Mouse (Mus musculus) intestine, embryonic 14.5 days (tissue): ENCODE data around the gene Nrsn2. TPM values are rescaled to one million over a fixed set of nuclear protein-coding genes. Genes with fewer than 3 reads are reported as not detected.

ENCODE experiments used
- ATAC-seq: fragments of 200-750 bp; cut with Nextera tagmentation; replicated peaks from 2 replicates; pipeline ENCODE4 v1.8.0; 2017; ENCODE audit warnings: low read depth, moderate number of reproducible peaks, moderate TSS enrichment, moderate library complexity; ENCODE audit not compliant: low FRiP score, low TSS enrichment
- DNase-seq: peaks from one replicate; pipeline ENCODE4 v3.0.0-alpha.2; 2018; ENCODE audit warnings: low spot score
- H3K27ac ChIP-seq: fragments of 300-500 bp; sonication (generic); 2 replicates; pipeline ENCODE4 v1.5.1; 2014; ENCODE audit warnings: low read depth, mild to moderate bottlenecking, control low read depth
- H3K27me3 ChIP-seq: fragments of 300-500 bp; sonication (generic); replicated peaks from 2 replicates; pipeline ENCODE4 v1.6.1; 2014; ENCODE audit warnings: low read length, control low read depth; ENCODE audit not compliant: control insufficient read depth, insufficient read depth
- H3K36me3 ChIP-seq: fragments of 300-500 bp; sonication (generic); 2 replicates; pipeline ENCODE4 v1.6.1; 2014; ENCODE audit warnings: low read length, control low read depth; ENCODE audit not compliant: control insufficient read depth, insufficient read depth
- H3K4me1 ChIP-seq: fragments of 300-500 bp; sonication (generic); replicated peaks from 2 replicates; pipeline ENCODE4 v1.6.1; 2014; ENCODE audit warnings: low read length, control low read depth, mixed read lengths; ENCODE audit not compliant: control insufficient read depth, insufficient read depth
- H3K4me2 ChIP-seq: fragments of 300-500 bp; sonication (generic); 2 replicates; pipeline ENCODE4 v1.6.1; 2014; ENCODE audit warnings: low read length
- H3K4me3 ChIP-seq: fragments of 300-500 bp; sonication (generic); 2 replicates; pipeline ENCODE4 v1.5.1; 2014; ENCODE audit warnings: low read depth, low read length, control low read depth, mixed read lengths
- H3K9ac ChIP-seq: fragments of 300-500 bp; sonication (generic); 2 replicates; pipeline ENCODE4 v1.6.1; 2014; ENCODE audit warnings: mild to moderate bottlenecking, low read length
- H3K9me3 ChIP-seq: fragments of 300-500 bp; sonication (generic); 2 replicates; pipeline ENCODE4 v1.6.1; 2016; ENCODE audit warnings: low read length, control low read depth; ENCODE audit not compliant: control insufficient read depth
- WGBS: fragments of 180-500 bp; shearing (Covaris S2); extraction: QIAGEN DNeasy Blood & Tissue Kit; methylation state at CpG from one replicate; pipeline ENCODE4 v1.1.7; 2014; 5-methylcytosine and 5-hydroxymethylcytosine counted together
- polyA plus RNA-seq: library from polyadenylated mRNA; unstranded; fragments of >200 nt; fragmentation: Nextera tagmentation; extraction: Ambion mirVana; gene quantifications from 2 replicates; pipeline ENCODE4 v1.2.1, GENCODE M21; 2014

Gene Nrsn2
- 3.9 and 4.5 TPM in 2 replicates for polyA plus RNA-seq

GRCm38 (mm10) chr2:152376345-152376741, at the start of gene Nrsn2:
Gene Nrsn2 (minus strand): TSS chr2:152376638.
- Histone ChIP-seq H3K4me3 (peak within 1 kb of the TSS; percentile 15), H3K36me3 (no peaks in the 10 kb centered on the region), H3K9ac (no peak within 1 kb of the TSS), H3K27ac (no peak within 1 kb of the TSS), H3K27me3 (0 out of 2 replicates have a peak, but pooled peaks cover 6% of the 10 kb centered on the region), H3K4me1 (peaks cover 16% of the 10 kb centered on the region; the same call in 1 of the 2 replicates), H3K9me3 (no peaks in the 10 kb centered on the region), H3K4me2 (peak within 1 kb of the TSS; percentile 36)
- DNase-seq (peak; percentile 63), ATAC-seq (peak; percentile 54)
- 3% methylated on average over 16 of the region's 16 CpGs for WGBS

- Histone ChIP-seq H3K36me3 (no peaks in the 10 kb centered on the region), H3K9ac (peak overlapping the region; percentile 99; the same call in 1 of the 2 replicates), H3K9me3 (peaks cover 8% of the 10 kb centered on the region; the same call in 1 of the 2 replicates), H3K27me3 (no peaks in the 10 kb centered on the region), H3K27ac (peak overlapping the region; percentile 98), H3K4me1 (peaks cover 21% of the 10 kb centered on the region; the same call in 1 of the 2 replicates), H3K4me2 (peak overlapping the region; percentile 92), H3K4me3 (peak overlapping the region; percentile 96; the same call in 1 of the 2 replicates)
- WGBS = 92% methylated on average over 3 of the region's 3 CpGs
- no peak for DNase-seq
- no peak for ATAC-seq
These were observed 39.3 kb upstream of the Nrsn2 start for GRCm38 (mm10) chr2:152415786-152416185.

GRCm38 (mm10) chr2:152415287-152415686, 38.8 kb upstream of the Nrsn2 start, which contains the start of gene 6820408C15Rik:
Gene 6820408C15Rik (plus strand): TSS chr2:152415587.
- Histone ChIP-seq H3K27ac (peak within 1 kb of the TSS; percentile 98), H3K9me3 (peaks cover 8% of the 10 kb centered on the region; the same call in 1 of the 2 replicates), H3K4me2 (peak within 1 kb of the TSS; percentile 92), H3K27me3 (no peaks in the 10 kb centered on the region), H3K9ac (peak within 1 kb of the TSS; percentile 99), H3K4me3 (peak within 1 kb of the TSS; percentile 96), H3K4me1 (peaks cover 26% of the 10 kb centered on the region), H3K36me3 (no peaks in the 10 kb centered on the region)
- DNase-seq = peak; percentile 62
- 22% methylated on average over 4 of the region's 4 CpGs for WGBS
- peak; percentile 4; the same call in 1 of the 2 replicates for ATAC-seq

- DNase-seq = peak; percentile 93
- Histone ChIP-seq H3K36me3 (no peaks in the 10 kb centered on the region), H3K4me3 (peak within 1 kb of the TSS; percentile 96), H3K27me3 (no peaks in the 10 kb centered on the region), H3K4me1 (peaks cover 32% of the 10 kb centered on the region), H3K9ac (peak within 1 kb of the TSS; percentile 99), H3K9me3 (peaks cover 8% of the 10 kb centered on the region; the same call in 1 of the 2 replicates), H3K4me2 (peak within 1 kb of the TSS; percentile 92), H3K27ac (peak within 1 kb of the TSS; percentile 98)
- WGBS = under 1% methylated on average over 65 of the region's 65 CpGs
- peak; percentile 85 for ATAC-seq
These were observed 38.2 kb upstream of the Nrsn2 start, which contains the start of gene Zcchc3 for GRCm38 (mm10) chr2:152414591-152415165. Gene Zcchc3 (minus strand): TSS chr2:152415027.

GRCm38 (mm10) chr2:152413765-152414584, 37.5 kb upstream of the Nrsn2 start:
- peak overlapping the region; percentile 98 for H3K27ac ChIP-seq
- peaks cover 8% of the 10 kb centered on the region; the same call in 1 of the 2 replicates for H3K9me3 ChIP-seq
- ATAC-seq (peak; percentile 23), DNase-seq (peak; percentile 85)
- no peaks in the 10 kb centered on the region for H3K27me3 ChIP-seq
- H3K36me3 ChIP-seq = no peaks in the 10 kb centered on the region
- peak overlapping the region; percentile 99 for H3K9ac ChIP-seq
- peaks cover 37% of the 10 kb centered on the region for H3K4me1 ChIP-seq
- peak overlapping the region; percentile 96 for H3K4me3 ChIP-seq
- under 1% methylated on average over 78 of the region's 86 CpGs for WGBS
- H3K4me2 ChIP-seq = peak overlapping the region; percentile 92

- no peak for DNase-seq
- Histone ChIP-seq H3K4me1 (peaks cover 37% of the 10 kb centered on the region), H3K4me3 (peak overlapping the region; percentile 96), H3K27ac (peak overlapping the region; percentile 98), H3K36me3 (no peaks in the 10 kb centered on the region), H3K27me3 (no peaks in the 10 kb centered on the region), H3K9me3 (peaks cover 8% of the 10 kb centered on the region; the same call in 1 of the 2 replicates), H3K9ac (peak overlapping the region; percentile 99), H3K4me2 (peak overlapping the region; percentile 92)
- WGBS = 2% methylated on average over 21 of the region's 21 CpGs
- ATAC-seq = no peak
These were observed 36.8 kb upstream of the Nrsn2 start for GRCm38 (mm10) chr2:152413158-152413764.

GRCm38 (mm10) chr2:152412526-152413157, 36.2 kb upstream of the Nrsn2 start:
- peaks cover 37% of the 10 kb centered on the region for H3K4me1 ChIP-seq
- no peaks in the 10 kb centered on the region for H3K27me3 ChIP-seq
- peak overlapping the region; percentile 96 for H3K4me3 ChIP-seq
- H3K27ac ChIP-seq = peak overlapping the region; percentile 98
- DNase-seq (peak; percentile 69), ATAC-seq (no peak)
- H3K9ac ChIP-seq = peak overlapping the region; percentile 99
- peaks cover 8% of the 10 kb centered on the region; the same call in 1 of the 2 replicates for H3K9me3 ChIP-seq
- 6% methylated on average over 15 of the region's 15 CpGs for WGBS
- H3K4me2 ChIP-seq = peak overlapping the region; percentile 92
- no peaks in the 10 kb centered on the region for H3K36me3 ChIP-seq

GRCm38 (mm10) chr2:152411471-152411870, 35.0 kb upstream of the Nrsn2 start:
- peak overlapping the region; percentile 99 for H3K9ac ChIP-seq

More at GRCm38 (mm10) chr2:152411471-152411870, 35.0 kb upstream of the Nrsn2 start:
- peaks cover 8% of the 10 kb centered on the region; the same call in 1 of the 2 replicates for H3K9me3 ChIP-seq
- WGBS = 7% methylated on average over 7 of the region's 7 CpGs
- DNase-seq (peak; percentile 70), ATAC-seq (no peak)
- peaks cover 40% of the 10 kb centered on the region for H3K4me1 ChIP-seq
- H3K27ac ChIP-seq = peak overlapping the region; percentile 98
- H3K4me3 ChIP-seq = peak overlapping the region; percentile 96
- no peaks in the 10 kb centered on the region for H3K36me3 ChIP-seq
- no peaks in the 10 kb centered on the region for H3K27me3 ChIP-seq
- peak overlapping the region; percentile 92 for H3K4me2 ChIP-seq
